ENCODE assay signal across 8 mouse cellular contexts in the genomic region with DNA sequence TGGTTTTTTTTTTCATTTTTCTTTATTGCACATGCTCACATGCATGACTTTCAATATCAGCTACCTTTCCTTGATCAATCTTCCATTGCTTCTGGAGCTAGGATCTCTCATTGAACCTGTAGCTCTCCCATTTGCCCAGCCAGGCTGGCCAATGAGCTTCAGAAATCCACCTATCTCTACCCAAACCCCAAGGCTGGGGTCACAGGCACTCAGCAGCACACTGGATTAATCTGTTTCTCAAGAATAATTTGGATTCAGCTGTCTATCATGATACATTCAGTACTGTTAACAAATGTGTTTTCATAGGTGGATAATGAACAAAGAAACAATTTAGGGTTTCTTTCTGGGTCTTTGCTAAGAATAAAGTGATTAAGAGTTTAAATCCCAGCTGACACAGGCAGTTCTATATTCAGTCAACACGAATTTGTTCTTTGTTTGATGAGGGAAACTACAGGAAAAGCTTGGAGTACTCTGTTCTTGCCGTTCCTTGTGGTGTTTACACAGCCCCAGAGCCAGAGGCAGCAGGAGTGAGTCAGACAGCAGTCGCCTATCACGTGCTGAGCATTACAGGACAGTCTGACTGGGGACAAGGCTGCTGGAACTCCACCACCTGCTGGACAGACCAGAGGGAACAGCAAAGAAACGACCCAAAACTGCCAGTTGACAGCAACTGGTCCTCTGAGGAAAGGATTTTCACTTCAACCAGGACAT.
DNase-seq lines count a peak whose midpoint lies in the region; ATAC-seq lines count a peak whose summit lies in the region.

No protein-coding gene starts in this region.

- H3K4me3 ChIP-seq in forebrain, embryonic 13.5 days, result no peak overlapping the region
- no peak overlapping the region for H3K4me3 ChIP-seq in lung, embryonic 15.5 days

- no peak overlapping the region for H3K4me2 ChIP-seq in forebrain, embryonic 13.5 days
- H3K4me2 ChIP-seq in lung, embryonic 15.5 days, result no peak overlapping the region

- intact Hi-C loops in heart, postnatal 10 days (cut with DNase I), result loop anchor here (2.0 kb wide), 1 partner anchor 212 kb away; no protein-coding TSS in a partner anchor

- H3K27ac ChIP-seq in forebrain, embryonic 13.5 days, result no peak overlapping the region
- H3K27ac ChIP-seq in lung, embryonic 15.5 days, result peak overlapping the region; percentile 81

- H3K36me3 ChIP-seq in forebrain, embryonic 13.5 days (ENCODE audit: poor library complexity, severe bottlenecking), result no peaks in the 10 kb centered on the region
- no peaks in the 10 kb centered on the region for H3K36me3 ChIP-seq in lung, embryonic 15.5 days

- 12% methylated on average over 5 of the region's 5 CpGs for WGBS in forebrain, embryonic 13.5 days
- WGBS in large intestine, adult 2 months, result under 1% methylated on average over 5 of the region's 5 CpGs
- whole genome bisulfite sequencing in lung, embryonic 15.5 days, result 5% methylated on average over 5 of the region's 5 CpGs

- no peaks in the 10 kb centered on the region for H3K4me1 ChIP-seq in forebrain, embryonic 13.5 days
- peaks cover 29% of the 10 kb centered on the region for H3K4me1 ChIP-seq in lung, embryonic 15.5 days

- no peak overlapping the region for H3K9ac ChIP-seq in forebrain, embryonic 13.5 days
- no peak overlapping the region for H3K9ac ChIP-seq in lung, embryonic 15.5 days

- peak; percentile 96 for DNase-seq in 3T3-L1 (ENCODE audit: low read depth, low spot score)
- peak; percentile 9 to 39 for DNase-seq in adrenal gland, postnatal 4 days (ENCODE audit: low spot score in 2 of 2)
- DNase-seq in heart, postnatal 10 days, result peak; percentile 80 to 81
- DNase-seq in large intestine, adult 2 months (ENCODE audit: low read depth, low spot score), result peak; percentile 85
- peak; percentile 41 for DNase-seq in right cerebral cortex, adult 18-20 months

- peak; percentile 90 for ATAC-seq in forebrain, embryonic 13.5 days
- ATAC-seq in lung, embryonic 15.5 days (ENCODE audit: borderline replicate concordance, extremely low read depth, low FRiP score, low TSS enrichment), result peak; percentile 91
- no peak for ATAC-seq in CD4-positive, CD25-positive, alpha-beta regulatory T cell, adult 4 months

- H3K27me3 ChIP-seq in forebrain, embryonic 13.5 days, result no peaks in the 10 kb centered on the region
- no peaks in the 10 kb centered on the region for H3K27me3 ChIP-seq in lung, embryonic 15.5 days

- no peaks in the 10 kb centered on the region for H3K9me3 ChIP-seq in forebrain, embryonic 13.5 days (replicated peaks)
- H3K9me3 ChIP-seq in lung, embryonic 15.5 days, result no peaks in the 10 kb centered on the region

Comparison
In these comparisons a context has a peak if more than half of its experiments do, and no peak if none do; other contexts are left out.
1. DNase-seq: peak in every context shown above with its lines; median percentile 96 in 3T3-L1; 85 in large intestine, adult 2 months; 80 in heart, postnatal 10 days; 41 in right cerebral cortex, adult 18-20 months; 24 in adrenal gland, postnatal 4 days.